Mouse (Mus musculus) intestine, embryonic 14.5 days (tissue): ENCODE data around the gene Usp2. TPM values are rescaled to one million over a fixed set of nuclear protein-coding genes. Genes with fewer than 3 reads are reported as not detected.

Source experiments
- ATAC-seq: fragments of 200-750 bp; cut with Nextera tagmentation; replicated peaks from 2 replicates; pipeline ENCODE4 v1.8.0; 2017; ENCODE audit warnings: low read depth, moderate number of reproducible peaks, moderate TSS enrichment, moderate library complexity; ENCODE audit not compliant: low FRiP score, low TSS enrichment
- DNase-seq: peaks from one replicate; pipeline ENCODE4 v3.0.0-alpha.2; 2018; ENCODE audit warnings: low spot score
- H3K27ac ChIP-seq: fragments of 300-500 bp; sonication (generic); 2 replicates; pipeline ENCODE4 v1.5.1; 2014; ENCODE audit warnings: low read depth, mild to moderate bottlenecking, control low read depth
- H3K27me3 ChIP-seq: fragments of 300-500 bp; sonication (generic); replicated peaks from 2 replicates; pipeline ENCODE4 v1.6.1; 2014; ENCODE audit warnings: low read length, control low read depth; ENCODE audit not compliant: control insufficient read depth, insufficient read depth
- H3K36me3 ChIP-seq: fragments of 300-500 bp; sonication (generic); 2 replicates; pipeline ENCODE4 v1.6.1; 2014; ENCODE audit warnings: low read length, control low read depth; ENCODE audit not compliant: control insufficient read depth, insufficient read depth
- H3K4me1 ChIP-seq: fragments of 300-500 bp; sonication (generic); replicated peaks from 2 replicates; pipeline ENCODE4 v1.6.1; 2014; ENCODE audit warnings: low read length, control low read depth, mixed read lengths; ENCODE audit not compliant: control insufficient read depth, insufficient read depth
- H3K4me2 ChIP-seq: fragments of 300-500 bp; sonication (generic); 2 replicates; pipeline ENCODE4 v1.6.1; 2014; ENCODE audit warnings: low read length
- H3K4me3 ChIP-seq: fragments of 300-500 bp; sonication (generic); 2 replicates; pipeline ENCODE4 v1.5.1; 2014; ENCODE audit warnings: low read depth, low read length, control low read depth, mixed read lengths
- H3K9ac ChIP-seq: fragments of 300-500 bp; sonication (generic); 2 replicates; pipeline ENCODE4 v1.6.1; 2014; ENCODE audit warnings: mild to moderate bottlenecking, low read length
- H3K9me3 ChIP-seq: fragments of 300-500 bp; sonication (generic); 2 replicates; pipeline ENCODE4 v1.6.1; 2016; ENCODE audit warnings: low read length, control low read depth; ENCODE audit not compliant: control insufficient read depth
- WGBS: fragments of 180-500 bp; shearing (Covaris S2); extraction: QIAGEN DNeasy Blood & Tissue Kit; methylation state at CpG from one replicate; pipeline ENCODE4 v1.1.7; 2014; 5-methylcytosine and 5-hydroxymethylcytosine counted together
- polyA plus RNA-seq: library from polyadenylated mRNA; unstranded; fragments of >200 nt; fragmentation: Nextera tagmentation; extraction: Ambion mirVana; gene quantifications from 2 replicates; pipeline ENCODE4 v1.2.1, GENCODE M21; 2014

Usp2 gene
- polyA plus RNA-seq, 1 experiment from 2014 or later = 12.5 TPM

GRCm38 (mm10) chr9:44049381-44050165 is 17.2 kb upstream of the Usp2 start:
- Histone ChIP-seq H3K27me3 (peaks cover 6% of the 10 kb centered on the region), H3K4me2 (no peak overlapping the region), H3K4me3 (no peak overlapping the region), H3K4me1 (no peaks in the 10 kb centered on the region), H3K27ac (no peak overlapping the region), H3K9ac (no peak overlapping the region), H3K9me3 (no peaks in the 10 kb centered on the region), H3K36me3 (no peaks in the 10 kb centered on the region)
- DNase-seq = no peak
- no peak for ATAC-seq
- 88% methylated on average over 8 of the region's 8 CpGs for WGBS

- ATAC-seq = no peak
- DNase-seq = no peak
- Histone ChIP-seq H3K9ac (no peak overlapping the region), H3K27ac (no peak overlapping the region), H3K4me1 (no peaks in the 10 kb centered on the region), H3K9me3 (peaks cover 2% of the 10 kb centered on the region; the same call in 1 of the 2 replicates), H3K36me3 (no peaks in the 10 kb centered on the region), H3K27me3 (no peaks in the 10 kb centered on the region), H3K4me2 (no peak overlapping the region), H3K4me3 (no peak overlapping the region)
- 60% methylated on average over 3 of the region's 3 CpGs for WGBS
These were observed 14.0 kb upstream of the Usp2 start for GRCm38 (mm10) chr9:44052855-44053254.

GRCm38 (mm10) chr9:44053936-44054335 is 12.9 kb upstream of the Usp2 start:
- WGBS = 64% methylated on average over 1 of the region's 1 CpGs

GRCm38 (mm10) chr9:44058606-44059005 is 8.2 kb upstream of the Usp2 start:
- Histone ChIP-seq H3K4me3 (no peak overlapping the region), H3K4me1 (no peaks in the 10 kb centered on the region), H3K9me3 (peaks cover 2% of the 10 kb centered on the region; the same call in 1 of the 2 replicates), H3K4me2 (no peak overlapping the region), H3K27ac (no peak overlapping the region), H3K27me3 (no peaks in the 10 kb centered on the region), H3K36me3 (no peaks in the 10 kb centered on the region), H3K9ac (no peak overlapping the region)
- 77% methylated on average over 6 of the region's 6 CpGs for WGBS
- ATAC-seq = no peak
- no peak for DNase-seq

More at GRCm38 (mm10) chr9:44053936-44054335, 12.9 kb upstream of the Usp2 start:
- Histone ChIP-seq H3K4me3 (no peak overlapping the region), H3K9ac (no peak overlapping the region), H3K4me1 (no peaks in the 10 kb centered on the region), H3K36me3 (no peaks in the 10 kb centered on the region), H3K27ac (no peak overlapping the region), H3K9me3 (peaks cover 2% of the 10 kb centered on the region; the same call in 1 of the 2 replicates), H3K27me3 (no peaks in the 10 kb centered on the region), H3K4me2 (no peak overlapping the region)
- ATAC-seq (no peak), DNase-seq (no peak)

- 24% methylated on average over 1 of the region's 1 CpGs for WGBS
- Histone ChIP-seq H3K27me3 (no peaks in the 10 kb centered on the region), H3K4me2 (no peak overlapping the region), H3K4me3 (no peak overlapping the region), H3K9ac (no peak overlapping the region), H3K9me3 (no peaks in the 10 kb centered on the region), H3K36me3 (no peaks in the 10 kb centered on the region), H3K27ac (no peak overlapping the region), H3K4me1 (0 out of 2 replicates have a peak, but pooled peaks cover 2% of the 10 kb centered on the region)
- DNase-seq (no peak), ATAC-seq (no peak)
These were observed 1.6 kb upstream of the Usp2 start for GRCm38 (mm10) chr9:44065177-44065576.

GRCm38 (mm10) chr9:44067241-44067959 is 579 bp downstream of the Usp2 start:
- peak; percentile 51 for ATAC-seq
- Histone ChIP-seq H3K36me3 (no peaks in the 10 kb centered on the region), H3K4me2 (peak overlapping the region; percentile 67), H3K9me3 (no peaks in the 10 kb centered on the region), H3K4me1 (peaks cover 17% of the 10 kb centered on the region), H3K27ac (no peak overlapping the region), H3K27me3 (no peaks in the 10 kb centered on the region), H3K9ac (peak overlapping the region; percentile 37), H3K4me3 (peak overlapping the region; percentile 39)
- DNase-seq = no peak
- WGBS = 10% methylated on average over 15 of the region's 15 CpGs

GRCm38 (mm10) chr9:44067960-44068330 is 1.1 kb downstream of the Usp2 start:
- Histone ChIP-seq H3K4me2 (no peak overlapping the region), H3K9ac (no peak overlapping the region), H3K27me3 (no peaks in the 10 kb centered on the region), H3K36me3 (no peaks in the 10 kb centered on the region), H3K9me3 (no peaks in the 10 kb centered on the region), H3K4me3 (no peak overlapping the region), H3K4me1 (peaks cover 18% of the 10 kb centered on the region), H3K27ac (no peak overlapping the region)
- DNase-seq = no peak
- 75% methylated on average over 6 of the region's 6 CpGs for WGBS
- ATAC-seq = no peak

- no peaks in the 10 kb centered on the region for H3K9me3 ChIP-seq
- ATAC-seq (no peak), DNase-seq (no peak)
- H3K4me1 ChIP-seq = peaks cover 18% of the 10 kb centered on the region
- H3K27ac ChIP-seq = no peak overlapping the region
- WGBS = 16% methylated on average over 7 of the region's 7 CpGs
- H3K36me3 ChIP-seq = no peaks in the 10 kb centered on the region
- no peak overlapping the region for H3K4me3 ChIP-seq
- no peak overlapping the region for H3K9ac ChIP-seq
- no peak overlapping the region for H3K4me2 ChIP-seq
- H3K27me3 ChIP-seq = no peaks in the 10 kb centered on the region
These were observed 2.4 kb downstream of the Usp2 start for GRCm38 (mm10) chr9:44069252-44069651.
